Mouse (Mus musculus): ENCODE results near the gene Abhd14a. TPM values are rescaled to one million over a fixed set of nuclear protein-coding genes. Genes with fewer than 3 reads are reported as not detected.

The Abhd14a gene
- total and polyA plus RNA-seq, 3 experiments = 22.8 to 48.7 TPM; not detected in 1

- Histone ChIP-seq H3K36me3 (ENCODE audit: control insufficient read depth in 1 of 2, insufficient read depth in 2 of 2, low read length in 2 of 2) (peaks cover 0 to 3% of the 10 kb centered on the region in 2 experiments; a peak in 3 of 4 replicates), H3K4me1 (ENCODE audit: control insufficient read depth in 1 of 2, insufficient read depth in 2 of 2, low read length in 2 of 2) (peaks cover 0 to 11% of the 10 kb centered on the region in 2 experiments; a peak in 3 of 4 replicates)
Observed at GRCm38 (mm10) chr9:106478101-106478500, 30.6 kb upstream of the Abhd14a start.

GRCm38 (mm10) chr9:106477649-106478048, 30.2 kb upstream of the Abhd14a start:
- H3K27me3 ChIP-seq (ENCODE audit: control insufficient read depth in 1 of 2, insufficient read depth in 2 of 2, low read length in 2 of 2) = no peaks in the 10 kb centered on the region
- peak overlapping the region; percentile 81 for H3K9ac ChIP-seq (ENCODE audit: control insufficient read depth, low read depth, low read length, poor library complexity, severe bottlenecking)
- H3K36me3 ChIP-seq (ENCODE audit: control insufficient read depth in 1 of 2, insufficient read depth in 2 of 2, low read length in 2 of 2) = peaks cover 0 to 3% of the 10 kb centered on the region in 2 experiments; a peak in 3 of 4 replicates
- DNase-seq (ENCODE audit: low read depth, low spot score) = peak; percentile 70
- peaks cover 27% of the 10 kb centered on the region for H3K79me2 ChIP-seq (ENCODE audit: control insufficient read depth, insufficient read depth, low read length, poor library complexity)
- H3K27ac ChIP-seq (ENCODE audit: control insufficient read depth, low read depth, low read length) = peak overlapping the region; percentile 68
- TF ChIP-seq MAZ (IDR thresholded peaks at IDR 0.05; ENCODE audit: low read depth, low read length) (0 out of 2 replicates have a peak, but pooled peaks have one; percentile 46), ETS1 (IDR thresholded peaks at IDR 0.05; ENCODE audit: low read depth, low read length) (peak; percentile 31; the same call in 1 of the 2 replicates), POLR2AphosphoS2 (IDR thresholded peaks at IDR 0.05; ENCODE audit: low read length) (0 out of 2 replicates have a peak, but pooled peaks have one; percentile 7), TBP (IDR thresholded peaks at IDR 0.05; ENCODE audit: low read depth, low read length) (peak; percentile 30; the same call in 1 of the 2 replicates), UBTF (IDR thresholded peaks at IDR 0.05; ENCODE audit: borderline replicate concordance, insufficient read depth, low read depth, low read length) (no peak), GATA1 (IDR thresholded peaks at IDR 0.05; ENCODE audit: low read depth, low read length) (peak; percentile 65), POLR2A (IDR thresholded peaks at IDR 0.05; ENCODE audit: control insufficient read depth in 1 of 2, insufficient read depth in 1 of 2, low read depth in 1 of 2, low read length in 2 of 2, poor library complexity in 1 of 2) (peak; percentile 0 to 48; a peak in 1 of 4 replicates), GABPA (IDR thresholded peaks at IDR 0.05; ENCODE audit: low read depth, low read length) (no peak)
- peaks cover 0 to 11% of the 10 kb centered on the region in 2 experiments; a peak in 3 of 4 replicates for H3K4me1 ChIP-seq (ENCODE audit: control insufficient read depth in 1 of 2, insufficient read depth in 2 of 2, low read length in 2 of 2)
- no peaks in the 10 kb centered on the region for H3K9me3 ChIP-seq (replicated peaks; ENCODE audit: insufficient read depth, low read length)
- peak overlapping the region; percentile 70 to 78 for H3K4me3 ChIP-seq (ENCODE audit: control insufficient read depth in 1 of 2, insufficient read depth in 1 of 2, low read depth in 2 of 2, low read length in 2 of 2)

More at GRCm38 (mm10) chr9:106478101-106478500, 30.6 kb upstream of the Abhd14a start:
- Histone ChIP-seq H3K27me3 (ENCODE audit: control insufficient read depth in 1 of 2, insufficient read depth in 2 of 2, low read length in 2 of 2) (no peaks in the 10 kb centered on the region), H3K9me3 (replicated peaks; ENCODE audit: insufficient read depth, low read length) (no peaks in the 10 kb centered on the region), H3K9ac (ENCODE audit: control insufficient read depth, low read depth, low read length, poor library complexity, severe bottlenecking) (peak overlapping the region; percentile 81), H3K4me3 (ENCODE audit: control insufficient read depth in 1 of 2, insufficient read depth in 1 of 2, low read depth in 2 of 2, low read length in 2 of 2) (peak overlapping the region; percentile 70 to 78), H3K79me2 (ENCODE audit: control insufficient read depth, insufficient read depth, low read length, poor library complexity) (peaks cover 27% of the 10 kb centered on the region), H3K27ac (ENCODE audit: control insufficient read depth, low read depth, low read length) (peak overlapping the region; percentile 68; the same call in 1 of the 2 replicates)
- DNase-seq (ENCODE audit: low read depth, low spot score) = no peak
- TF ChIP-seq CTCF (IDR thresholded peaks at IDR 0.05 in 2 of 3, conservative IDR thresholded peaks at IDR 0.05 in 1 of 3; ENCODE audit: control insufficient read depth in 1 of 3, insufficient read depth in 1 of 3, low read depth in 2 of 3, low read length in 3 of 3, poor library complexity in 1 of 3, severe bottlenecking in 1 of 3) = no peak
- 0 out of 2 replicates have a peak, but pooled peaks have one; percentile 8 for TF ChIP-seq MAZ (IDR thresholded peaks at IDR 0.05; ENCODE audit: low read depth, low read length)

- Histone ChIP-seq H3K4me3 (ENCODE audit: control insufficient read depth in 1 of 2, insufficient read depth in 1 of 2, low read depth in 2 of 2, low read length in 2 of 2) (peak within 1 kb of the TSS; percentile 78 to 97), H3K79me2 (ENCODE audit: control insufficient read depth, insufficient read depth, low read length, poor library complexity) (peaks cover 27% of the 10 kb centered on the region), H3K9ac (ENCODE audit: control insufficient read depth, low read depth, low read length, poor library complexity, severe bottlenecking) (peak within 1 kb of the TSS; percentile 81), H3K9me3 (replicated peaks; ENCODE audit: insufficient read depth, low read length) (no peaks in the 10 kb centered on the region), H3K27me3 (ENCODE audit: control insufficient read depth in 1 of 2, insufficient read depth in 2 of 2, low read length in 2 of 2) (no peaks in the 10 kb centered on the region), H3K36me3 (ENCODE audit: control insufficient read depth in 1 of 2, insufficient read depth in 2 of 2, low read length in 2 of 2) (peaks cover 0 to 3% of the 10 kb centered on the region in 2 experiments; a peak in 3 of 4 replicates), H3K4me1 (ENCODE audit: control insufficient read depth in 1 of 2, insufficient read depth in 2 of 2, low read length in 2 of 2) (peaks cover 0 to 11% of the 10 kb centered on the region in 2 experiments; a peak in 3 of 4 replicates), H3K27ac (ENCODE audit: control insufficient read depth, low read depth, low read length) (peak within 1 kb of the TSS; percentile 68)
- DNase-seq (ENCODE audit: low read depth, low spot score) = peak; percentile 100
- TF ChIP-seq POLR2A (IDR thresholded peaks at IDR 0.05; ENCODE audit: control insufficient read depth in 1 of 2, insufficient read depth in 1 of 2, low read depth in 1 of 2, low read length in 2 of 2, poor library complexity in 1 of 2) = peak; percentile 65 to 89
- peak; percentile 49; the same call in 1 of the 2 replicates for TF ChIP-seq ZC3H11A (IDR thresholded peaks at IDR 0.05; ENCODE audit: low read depth, low read length)
- peak; percentile 96 for TF ChIP-seq ELF1 (IDR thresholded peaks at IDR 0.05; ENCODE audit: low read depth, low read length)
- no peak for TF ChIP-seq EP300 (IDR thresholded peaks at IDR 0.05; ENCODE audit: low read depth in 1 of 2, low read length in 2 of 2)
- peak; percentile 96 for TF ChIP-seq RAD21 (IDR thresholded peaks at IDR 0.05; ENCODE audit: low read depth, low read length)
- peak; percentile 80 for TF ChIP-seq NELFE (IDR thresholded peaks at IDR 0.05; ENCODE audit: low read depth, low read length)
- TF ChIP-seq ZMIZ1 (IDR thresholded peaks at IDR 0.05; ENCODE audit: low read depth, low read length) = no peak
- TF ChIP-seq TBP (IDR thresholded peaks at IDR 0.05; ENCODE audit: low read depth, low read length) = 0 out of 2 replicates have a peak, but pooled peaks have one; percentile 42
- peak; percentile 89 for TF ChIP-seq MYC (IDR thresholded peaks at IDR 0.05; ENCODE audit: low read depth, low read length)
- TF ChIP-seq ETS1 (IDR thresholded peaks at IDR 0.05; ENCODE audit: low read depth, low read length) = no peak
- TF ChIP-seq MAZ (IDR thresholded peaks at IDR 0.05; ENCODE audit: low read depth, low read length) = peak; percentile 83; the same call in 1 of the 2 replicates
- TF ChIP-seq HCFC1 (IDR thresholded peaks at IDR 0.05; ENCODE audit: low read depth, low read length) = peak; percentile 85
- no peak for TF ChIP-seq GATA1 (IDR thresholded peaks at IDR 0.05; ENCODE audit: low read depth, low read length)
- peak; percentile 48; the same call in 1 of the 2 replicates for TF ChIP-seq CHD2 (IDR thresholded peaks at IDR 0.05; ENCODE audit: low read length)
- no peak for TF ChIP-seq E2F4 (IDR thresholded peaks at IDR 0.05; ENCODE audit: borderline replicate concordance, low read depth, low read length)
- TF ChIP-seq RCOR1 (IDR thresholded peaks at IDR 0.05; ENCODE audit: low read depth, low read length) = peak; percentile 83
- TF ChIP-seq JUND (IDR thresholded peaks at IDR 0.05; ENCODE audit: low read depth, low read length) = no peak
- TF ChIP-seq CTCF (IDR thresholded peaks at IDR 0.05 in 2 of 3, conservative IDR thresholded peaks at IDR 0.05 in 1 of 3; ENCODE audit: control insufficient read depth in 1 of 3, insufficient read depth in 1 of 3, low read depth in 2 of 3, low read length in 3 of 3, poor library complexity in 1 of 3, severe bottlenecking in 1 of 3) = peak; percentile 84 to 98 (median 95)
- TF ChIP-seq UBTF (IDR thresholded peaks at IDR 0.05; ENCODE audit: borderline replicate concordance, insufficient read depth, low read depth, low read length) = no peak
Observed at GRCm38 (mm10) chr9:106476924-106477484, 29.5 kb upstream of the Abhd14a start, which contains the start of gene Parp3. Gene Parp3, minus strand, starts transcription at chr9:106476949.

Data from MEL (cell line).